Comparison of ENCODE assay signal across 19 mouse cellular contexts in the genomic region with DNA sequence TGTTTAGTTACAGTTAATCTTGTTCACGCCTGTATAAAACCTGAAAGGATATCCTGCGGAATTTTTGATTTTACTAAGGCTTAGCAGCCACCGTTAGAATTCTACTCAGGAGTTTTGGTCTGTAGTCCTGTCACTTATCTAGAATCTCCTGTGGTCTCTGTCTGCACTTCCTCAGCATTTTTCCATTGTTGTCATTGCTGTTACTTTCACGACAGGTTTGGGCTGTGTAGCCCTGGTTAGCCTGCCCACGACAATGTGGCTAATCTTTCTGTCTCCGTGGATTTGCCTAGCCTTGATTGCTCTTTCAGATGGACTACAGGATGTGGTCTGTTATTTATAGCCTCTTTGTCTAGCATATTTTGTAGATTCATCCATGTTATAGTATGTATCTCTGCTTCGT. TPM values are rescaled to one million over a fixed set of nuclear protein-coding genes. Genes with fewer than 3 reads are reported as not detected.
DNase-seq lines count a peak whose midpoint lies in the region; ATAC-seq and TF ChIP-seq lines count a peak whose summit lies in the region.
"Had no signal": no experiment of that assay in that cellular context is flagged by ENCODE, and none has a peak within 500 bp of the region (broad histone marks: within the 10 kb centered on the region; RNA-seq: fewer than 3 reads in every experiment).

No protein-coding gene starts in this region.

- intact Hi-C loops in gastrocnemius, adult 2 months (cut with DNase I): no loop called here
- intact Hi-C loops in gastrocnemius, postnatal 36 days (cut with DNase I): loop anchor here (5.0 kb wide), 1 partner anchor 59 kb away; no protein-coding TSS in a partner anchor

- peaks cover 13% of the 10 kb centered on the region for H3K4me1 ChIP-seq in brown adipose tissue, adult 24 weeks (ENCODE audit: control insufficient read depth, insufficient read depth, insufficient read length, low read length)
- H3K4me1 ChIP-seq in megakaryocyte, embryonic 14.5 days: peaks cover 34% of the 10 kb centered on the region
- no peaks in the 10 kb centered on the region for H3K4me1 ChIP-seq in stomach, postnatal 0 days (replicated peaks; ENCODE audit: control insufficient read depth, insufficient read depth)
- H3K4me1 ChIP-seq: forebrain, embryonic 10.5 days; hindbrain, embryonic 10.5 days; limb, embryonic 15.5 days had no signal

- TF ChIP-seq EP300 in stomach, postnatal 0 days (optimal IDR thresholded peaks at IDR 0.05): no peak

- H3K27ac ChIP-seq in gastrocnemius, adult 2 months: peak overlapping the region; percentile 75
- H3K27ac ChIP-seq in brown adipose tissue, adult 24 weeks (replicated peaks; ENCODE audit: low read depth, low read length): peak overlapping the region; percentile 81
- H3K27ac ChIP-seq in stomach, postnatal 0 days (replicated peaks): no peak overlapping the region
- H3K27ac ChIP-seq: forebrain, embryonic 10.5 days; hindbrain, embryonic 10.5 days; limb, embryonic 15.5 days had no signal

- no peak for DNase-seq in gastrocnemius, adult 2 months
- no peak for DNase-seq in gastrocnemius, postnatal 36 days
- peak; percentile 81 for DNase-seq in 416B (ENCODE audit: low read depth)
- DNase-seq in layer of hippocampus, postnatal 25 days (ENCODE audit: extremely low spot score in 1 of 2, low spot score in 1 of 2): no peak
- no peak for DNase-seq in stomach, postnatal 0 days (ENCODE audit: low spot score)
- DNase-seq in adipocyte (ENCODE audit: low spot score): no peak
- DNase-seq: adrenal gland, adult 8-10 months; cerebellum, adult 9-11 months; kidney, adult 2 months; kidney, postnatal 25 days; lung, postnatal 10 days; right cerebral cortex, postnatal 4 days; thymus, postnatal 14 days had no signal

- H3K9ac ChIP-seq in stomach, postnatal 0 days (ENCODE audit: low read length): no peak overlapping the region
- H3K9ac ChIP-seq: limb, embryonic 15.5 days had no signal

- 62% methylated on average over 7 of the region's 7 CpGs for WGBS in stomach, postnatal 0 days

- H3K4me2 ChIP-seq in stomach, postnatal 0 days (replicated peaks; ENCODE audit: low read depth): no peak overlapping the region
- H3K4me2 ChIP-seq: limb, embryonic 15.5 days had no signal

- H3K4me3 ChIP-seq in gastrocnemius, adult 2 months: no peak overlapping the region
- H3K4me3 ChIP-seq in brown adipose tissue, adult 24 weeks (ENCODE audit: insufficient read depth, low read depth, low read length): no peak overlapping the region
- H3K4me3 ChIP-seq in megakaryocyte, embryonic 14.5 days (replicated peaks): peak overlapping the region; percentile 56
- no peak overlapping the region for H3K4me3 ChIP-seq in stomach, postnatal 0 days (ENCODE audit: low read depth, low read length)
- H3K4me3 ChIP-seq: forebrain, embryonic 10.5 days; hindbrain, embryonic 10.5 days; limb, embryonic 15.5 days had no signal

- no peak for TF ChIP-seq CTCF in gastrocnemius, adult 2 months (IDR thresholded peaks at IDR 0.05)
- no peak for TF ChIP-seq CTCF in stomach, postnatal 0 days (IDR thresholded peaks at IDR 0.05; ENCODE audit: low read depth)

- peaks cover 8% of the 10 kb centered on the region for H3K36me3 ChIP-seq in megakaryocyte, embryonic 14.5 days (replicated peaks; ENCODE audit: low read length)
- H3K36me3 ChIP-seq in stomach, postnatal 0 days (ENCODE audit: control insufficient read depth, insufficient read depth, low read length): no peaks in the 10 kb centered on the region

- ATAC-seq in stomach, postnatal 0 days (ENCODE audit: low FRiP score, low TSS enrichment): no peak

- no peaks in the 10 kb centered on the region for H3K27me3 ChIP-seq in megakaryocyte, embryonic 14.5 days (replicated peaks)
- no peaks in the 10 kb centered on the region for H3K27me3 ChIP-seq in stomach, postnatal 0 days (ENCODE audit: control insufficient read depth, insufficient read depth, low read length)
- H3K27me3 ChIP-seq: limb, embryonic 15.5 days had no signal

- H3K9me3 ChIP-seq in megakaryocyte, embryonic 14.5 days: no peaks in the 10 kb centered on the region
- H3K9me3 ChIP-seq in stomach, postnatal 0 days (ENCODE audit: control insufficient read depth, low read length): no peaks in the 10 kb centered on the region
- H3K9me3 ChIP-seq: forebrain, embryonic 10.5 days; hindbrain, embryonic 10.5 days; limb, embryonic 15.5 days had no signal

RNA-seq across cellular contexts. Expression of a gene that starts 9.4 kb away (rescaled TPM):
- total RNA-seq in gastrocnemius, adult 2 months (2021): 1 to 10 TPM; 6.6 to 7.7 TPM
- total RNA-seq in gastrocnemius, postnatal 36 days (2021): 1 to 10 TPM; 6.1 to 7.9 TPM
- polyA plus RNA-seq in brown adipose tissue, adult 24 weeks (2012; ENCODE audit: insufficient read depth, insufficient read length, missing spikeins): 5.4 and 7.0 TPM in 2 replicates
- polyA plus RNA-seq in megakaryocyte, embryonic 14.5 days (2012; ENCODE audit: insufficient read depth, low replicate concordance): 2.9 TPM in 1 of 2 replicates, not detected in the other
- 10 to 100 TPM; 15.7 to 19.1 TPM for total RNA-seq in layer of hippocampus, postnatal 25 days (2021)
- polyA plus RNA-seq in stomach, postnatal 0 days (2015; fragmentation: Nextera tagmentation; extraction: Ambion mirVana): 7.9 and 8.4 TPM in 2 replicates

RNA-seq across cellular contexts. Expression of a gene that starts 23.3 kb away (rescaled TPM):
- under 1 TPM; 0.08 to 0.11 TPM for total RNA-seq in gastrocnemius, adult 2 months (2021)
- under 1 TPM; 0.18 to 0.30 TPM for total RNA-seq in gastrocnemius, postnatal 36 days (2021)
- not detected in 2 replicates for polyA plus RNA-seq in brown adipose tissue, adult 24 weeks (2012; ENCODE audit: insufficient read depth, insufficient read length, missing spikeins)
- polyA plus RNA-seq in megakaryocyte, embryonic 14.5 days (2012; ENCODE audit: insufficient read depth, low replicate concordance): not detected in 2 replicates
- 10 to 100 TPM; 39.6 to 49.7 TPM for total RNA-seq in layer of hippocampus, postnatal 25 days (2021)
- 9.8 and 11.1 TPM in 2 replicates for polyA plus RNA-seq in stomach, postnatal 0 days (2015; fragmentation: Nextera tagmentation; extraction: Ambion mirVana)

RNA-seq across cellular contexts. Expression of a gene that starts 38.3 kb away (rescaled TPM):
- not detected for total RNA-seq in gastrocnemius, adult 2 months (2021)
- total RNA-seq in gastrocnemius, postnatal 36 days (2021): not detected
- polyA plus RNA-seq in brown adipose tissue, adult 24 weeks (2012; ENCODE audit: insufficient read depth, insufficient read length, missing spikeins): not detected in 2 replicates
- not detected in 2 replicates for polyA plus RNA-seq in megakaryocyte, embryonic 14.5 days (2012; ENCODE audit: insufficient read depth, low replicate concordance)
- 1 to 10 TPM; 5.7 to 9.8 TPM for total RNA-seq in layer of hippocampus, postnatal 25 days (2021)
- 0.05 and 0.13 TPM in 2 replicates for polyA plus RNA-seq in stomach, postnatal 0 days (2015; fragmentation: Nextera tagmentation; extraction: Ambion mirVana)
- total RNA-seq: gastrocnemius, adult 18-20 months had no signal

Comparison
In these comparisons a context has a peak if more than half of its experiments do, and no peak if none do; other contexts are left out.
1. RNA of a gene that starts 23.3 kb away (total RNA-seq): 39.6 to 49.7 TPM in layer of hippocampus, postnatal 25 days; 0.18 to 0.30 TPM in gastrocnemius, postnatal 36 days and 0.08 to 0.11 TPM in gastrocnemius, adult 2 months; every median in the first group is over 10 times any median in the second.
2. RNA of a gene that starts 38.3 kb away (total RNA-seq): 5.7 to 9.8 TPM in layer of hippocampus, postnatal 25 days; not detected in gastrocnemius, postnatal 36 days and not detected in gastrocnemius, adult 2 months; every median in the first group is over 4 times any median in the second.